Mouse (Mus musculus): ENCODE results near the gene Msrb3. TPM values are rescaled to one million over a fixed set of nuclear protein-coding genes. Genes with fewer than 3 reads are reported as not detected.

Gene Msrb3
- polyA plus RNA-seq, 2 experiments: 0.60 to 1.5 TPM

DNA sequence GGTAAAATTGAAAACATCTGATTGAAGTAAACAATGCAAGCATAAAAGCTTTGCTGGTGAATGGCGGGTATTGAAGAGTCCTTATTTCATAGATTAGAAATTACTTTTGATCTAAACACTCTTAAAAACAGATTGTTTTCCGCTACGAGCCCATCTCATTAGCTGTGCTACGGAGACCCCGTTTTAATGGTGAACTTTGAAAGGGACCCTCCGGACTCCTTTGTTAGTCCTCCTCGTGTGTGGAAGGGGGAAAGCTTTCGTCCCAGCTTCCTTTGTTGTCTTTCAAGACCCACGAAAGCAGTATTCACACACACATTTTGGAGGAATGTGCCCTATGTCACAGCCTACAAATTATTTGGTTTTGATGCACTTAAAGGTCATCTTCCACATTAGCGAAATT is 44.6 kb downstream of the Msrb3 start:
- Histone ChIP-seq H3K4me3 (ENCODE audit: insufficient read depth in 1 of 2, low read depth in 2 of 2, low read length in 2 of 2) (no peak overlapping the region), H3K4me2 (ENCODE audit: low read depth) (no peak overlapping the region), H3K27me3 (ENCODE audit: control insufficient read depth, insufficient read depth, low read length) (no peaks in the 10 kb centered on the region), H3K9me3 (ENCODE audit: control insufficient read depth, low read length) (no peaks in the 10 kb centered on the region), H3K27ac (no peak overlapping the region), H3K9ac (replicated peaks) (no peak overlapping the region), H3K36me3 (replicated peaks; ENCODE audit: control insufficient read depth, insufficient read depth, low read depth) (no peaks in the 10 kb centered on the region), H3K4me1 (replicated peaks; ENCODE audit: control insufficient read depth in 2 of 2, insufficient read depth in 2 of 2, low read length in 1 of 2) (peaks cover 0 to 4% of the 10 kb centered on the region in 2 experiments; a peak in 2 of 4 replicates)
- DNase-seq (ENCODE audit: low read depth in 3 of 3, low spot score in 3 of 3) (no peak), ATAC-seq (ENCODE audit: insufficient read depth) (no peak)
- 73% methylated on average over 10 of the region's 10 CpGs for WGBS (ENCODE audit: insufficient replicate concordance)
- TF ChIP-seq CTCF (IDR thresholded peaks at IDR 0.05; ENCODE audit: low read depth) (no peak), EP300 (IDR thresholded peaks at IDR 0.05; ENCODE audit: low read depth) (no peak)

DNA sequence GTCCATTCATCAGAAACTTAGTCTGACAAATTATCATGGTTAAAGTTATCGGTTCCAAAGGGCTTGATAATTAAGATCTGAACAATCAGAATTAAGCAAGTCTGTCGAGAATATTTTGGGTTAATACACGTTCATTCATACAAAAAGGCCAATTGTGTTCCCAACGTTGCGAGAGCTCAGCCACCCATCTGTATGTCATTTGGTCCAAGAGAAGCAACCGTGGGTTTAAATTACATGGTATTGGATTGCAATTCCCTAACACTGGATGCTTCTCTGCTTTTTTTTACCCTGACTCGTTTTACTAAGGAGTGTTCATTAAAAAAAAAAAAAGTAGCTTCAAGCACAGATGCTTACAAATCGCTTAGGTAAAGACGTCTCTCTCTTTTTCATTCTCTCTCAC is 45.1 kb downstream of the Msrb3 start:
- no peaks in the 10 kb centered on the region for H3K36me3 ChIP-seq (replicated peaks; ENCODE audit: control insufficient read depth, insufficient read depth, low read depth)
- TF ChIP-seq EP300 (IDR thresholded peaks at IDR 0.05; ENCODE audit: low read depth) (no peak), CTCF (IDR thresholded peaks at IDR 0.05; ENCODE audit: low read depth) (no peak)
- no peak overlapping the region for H3K27ac ChIP-seq
- WGBS (ENCODE audit: insufficient replicate concordance): 65% methylated on average over 9 of the region's 9 CpGs
- DNase-seq (ENCODE audit: low read depth in 3 of 3, low spot score in 3 of 3): no peak
- H3K9ac ChIP-seq (replicated peaks): no peak overlapping the region
- no peak for ATAC-seq (ENCODE audit: insufficient read depth)
- H3K4me1 ChIP-seq (replicated peaks; ENCODE audit: control insufficient read depth in 2 of 2, insufficient read depth in 2 of 2, low read length in 1 of 2): peaks cover 0 to 4% of the 10 kb centered on the region in 2 experiments; a peak in 2 of 4 replicates
- no peak overlapping the region for H3K4me3 ChIP-seq (ENCODE audit: insufficient read depth in 1 of 2, low read depth in 2 of 2, low read length in 2 of 2)
- no peak overlapping the region for H3K4me2 ChIP-seq (ENCODE audit: low read depth)
- H3K9me3 ChIP-seq (ENCODE audit: control insufficient read depth, low read length): no peaks in the 10 kb centered on the region
- H3K27me3 ChIP-seq (ENCODE audit: control insufficient read depth, insufficient read depth, low read length): no peaks in the 10 kb centered on the region

DNA sequence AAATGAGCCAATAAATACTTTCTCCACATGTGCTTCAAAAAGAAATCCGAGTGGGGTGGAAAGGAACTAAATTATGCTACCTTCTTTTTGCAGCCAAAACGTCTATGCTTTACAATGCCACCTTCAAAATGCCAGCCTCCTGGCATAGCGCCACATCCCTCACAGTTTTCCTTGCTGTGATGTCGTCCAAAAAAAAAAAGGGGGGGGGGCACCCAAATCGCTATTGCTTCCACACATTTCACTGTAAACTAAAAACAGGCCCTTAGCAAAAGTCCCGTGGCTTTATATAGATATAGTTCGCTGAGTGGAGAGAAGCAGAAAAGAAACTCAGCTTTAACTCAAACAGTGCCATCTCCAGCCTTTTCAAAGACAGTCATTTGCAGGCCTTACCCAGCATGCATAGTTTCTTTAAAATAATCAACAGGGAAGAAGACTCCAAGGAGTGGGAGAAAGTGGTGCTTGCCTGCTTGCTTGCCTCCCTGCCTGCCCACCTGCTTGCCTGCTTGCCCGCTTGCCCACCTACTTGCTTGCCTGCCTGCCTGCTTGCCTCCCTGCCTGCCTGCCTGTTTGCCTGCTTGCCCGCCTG is 47.6 kb downstream of the Msrb3 start:
- DNase-seq (ENCODE audit: low read depth in 3 of 3, low spot score in 3 of 3): no peak
- Histone ChIP-seq H3K27me3 (ENCODE audit: control insufficient read depth, insufficient read depth, low read length) (no peaks in the 10 kb centered on the region), H3K9me3 (ENCODE audit: control insufficient read depth, low read length) (no peaks in the 10 kb centered on the region), H3K9ac (replicated peaks) (no peak overlapping the region), H3K27ac (no peak overlapping the region), H3K4me1 (replicated peaks; ENCODE audit: control insufficient read depth in 2 of 2, insufficient read depth in 2 of 2, low read length in 1 of 2) (no peaks in the 10 kb centered on the region), H3K4me3 (ENCODE audit: insufficient read depth in 1 of 2, low read depth in 2 of 2, low read length in 2 of 2) (no peak overlapping the region), H3K36me3 (replicated peaks; ENCODE audit: control insufficient read depth, insufficient read depth, low read depth) (no peaks in the 10 kb centered on the region), H3K4me2 (ENCODE audit: low read depth) (no peak overlapping the region)
- WGBS (ENCODE audit: insufficient replicate concordance): 58% methylated on average over 9 of the region's 9 CpGs
- no peak for ATAC-seq (ENCODE audit: insufficient read depth)
- no peak for TF ChIP-seq EP300 (IDR thresholded peaks at IDR 0.05; ENCODE audit: low read depth)
- no peak for TF ChIP-seq CTCF (IDR thresholded peaks at IDR 0.05; ENCODE audit: low read depth)

DNA sequence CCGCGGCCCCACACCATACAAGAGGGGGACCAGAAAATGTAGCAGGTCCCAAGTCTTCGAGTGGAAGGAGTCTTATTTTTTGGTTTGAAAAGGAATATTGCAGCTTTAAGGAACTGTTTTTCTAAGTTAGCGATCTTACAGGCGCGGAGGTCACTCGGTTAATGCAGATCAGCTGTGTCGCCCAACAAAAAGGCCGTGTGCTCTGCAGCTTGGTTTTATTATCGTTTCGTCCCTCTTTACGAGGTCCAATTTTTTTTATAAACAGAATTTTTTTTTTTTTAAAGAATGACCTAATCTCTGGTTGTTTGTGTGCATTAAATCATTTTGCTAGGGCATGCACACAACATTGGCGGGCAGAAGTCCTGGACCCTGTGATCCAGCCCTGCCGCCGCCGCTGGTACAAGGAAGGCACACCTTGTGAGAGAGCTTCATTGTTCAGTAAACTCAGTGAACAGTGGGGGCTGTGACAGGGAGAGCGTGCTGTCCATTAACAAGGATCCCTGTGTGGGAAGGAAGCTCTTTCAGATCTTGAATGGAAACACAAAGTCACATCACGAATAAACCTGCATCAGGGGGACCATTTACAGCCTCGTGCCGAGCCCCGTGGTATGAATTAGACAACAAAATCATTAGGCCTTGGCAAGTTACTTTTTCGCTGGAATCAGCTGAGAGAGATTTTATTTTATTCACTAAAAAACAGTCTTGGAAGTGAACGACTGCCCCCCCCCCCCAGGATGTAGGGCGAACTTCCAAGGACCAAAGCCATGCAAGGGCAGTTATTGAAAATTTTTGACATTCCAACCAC is 48.3 kb downstream of the Msrb3 start:
- H3K4me3 ChIP-seq (ENCODE audit: insufficient read depth in 1 of 2, low read depth in 2 of 2, low read length in 2 of 2): no peak overlapping the region
- WGBS (ENCODE audit: insufficient replicate concordance): 78% methylated on average over 24 of the region's 24 CpGs
- H3K9ac ChIP-seq (replicated peaks): no peak overlapping the region
- no peaks in the 10 kb centered on the region for H3K4me1 ChIP-seq (replicated peaks; ENCODE audit: control insufficient read depth in 2 of 2, insufficient read depth in 2 of 2, low read length in 1 of 2)
- no peaks in the 10 kb centered on the region for H3K36me3 ChIP-seq (replicated peaks; ENCODE audit: control insufficient read depth, insufficient read depth, low read depth)
- ATAC-seq (ENCODE audit: insufficient read depth) (no peak), DNase-seq (ENCODE audit: low read depth in 3 of 3, low spot score in 3 of 3) (no peak)
- no peak overlapping the region for H3K27ac ChIP-seq
- H3K4me2 ChIP-seq (ENCODE audit: low read depth): no peak overlapping the region
- no peaks in the 10 kb centered on the region for H3K9me3 ChIP-seq (ENCODE audit: control insufficient read depth, low read length)
- H3K27me3 ChIP-seq (ENCODE audit: control insufficient read depth, insufficient read depth, low read length): no peaks in the 10 kb centered on the region
- TF ChIP-seq CTCF (IDR thresholded peaks at IDR 0.05; ENCODE audit: low read depth) (no peak), EP300 (IDR thresholded peaks at IDR 0.05; ENCODE audit: low read depth) (no peak)

DNA sequence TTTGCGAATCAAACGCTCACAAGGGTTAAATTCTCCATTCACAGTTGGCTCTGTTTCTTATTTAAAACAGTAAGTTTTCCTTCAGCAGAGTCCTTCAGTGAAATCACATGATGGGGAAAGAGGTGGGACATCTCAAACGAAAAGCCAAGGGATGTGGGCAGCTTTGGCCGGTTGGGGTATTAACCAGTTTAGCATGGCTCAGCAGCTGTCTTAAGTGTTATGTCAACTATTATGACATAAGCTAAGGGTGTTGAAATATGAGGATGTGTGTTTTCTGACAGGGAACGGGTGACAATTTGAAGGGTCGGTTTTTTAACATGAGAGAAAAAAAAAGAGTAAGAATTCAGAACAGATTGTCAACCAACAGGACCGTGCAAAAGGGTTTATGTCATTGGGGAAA is 50.2 kb downstream of the Msrb3 start:
- H3K4me3 ChIP-seq (ENCODE audit: insufficient read depth in 1 of 2, low read depth in 2 of 2, low read length in 2 of 2): no peak overlapping the region
- H3K4me1 ChIP-seq (replicated peaks; ENCODE audit: control insufficient read depth in 2 of 2, insufficient read depth in 2 of 2, low read length in 1 of 2): no peaks in the 10 kb centered on the region
- no peak for ATAC-seq (ENCODE audit: insufficient read depth)
- 62% methylated on average over 7 of the region's 7 CpGs for WGBS (ENCODE audit: insufficient replicate concordance)
- H3K4me2 ChIP-seq (ENCODE audit: low read depth): no peak overlapping the region
- no peaks in the 10 kb centered on the region for H3K36me3 ChIP-seq (replicated peaks; ENCODE audit: control insufficient read depth, insufficient read depth, low read depth)
- TF ChIP-seq EP300 (IDR thresholded peaks at IDR 0.05; ENCODE audit: low read depth): no peak
- no peak for TF ChIP-seq CTCF (IDR thresholded peaks at IDR 0.05; ENCODE audit: low read depth)
- H3K9me3 ChIP-seq (ENCODE audit: control insufficient read depth, low read length): no peaks in the 10 kb centered on the region
- no peak overlapping the region for H3K9ac ChIP-seq (replicated peaks)
- no peak overlapping the region for H3K27ac ChIP-seq
- no peak for DNase-seq (ENCODE audit: low read depth in 3 of 3, low spot score in 3 of 3)
- H3K27me3 ChIP-seq (ENCODE audit: control insufficient read depth, insufficient read depth, low read length): no peaks in the 10 kb centered on the region
